Mouse (Mus musculus) ovary, postnatal 10 days (tissue): ENCODE data around the gene Cenpm.

Experiments used
- DNase-seq: peaks from one replicate; pipeline ENCODE4 v3.0.0; 2022; ENCODE audit warnings: low spot score

Cenpm gene

GRCm38 (mm10) chr15:82188481-82189240 is 55.9 kb downstream of the Cenpm start:
- DNase-seq, result no peak

GRCm38 (mm10) chr15:82187924-82188323 is 56.6 kb downstream of the Cenpm start:
- no peak for DNase-seq

- DNase-seq, result no peak
These were observed 57.1 kb downstream of the Cenpm start for GRCm38 (mm10) chr15:82187401-82187800.

- DNase-seq, result no peak
These were observed 57.6 kb downstream of the Cenpm start for GRCm38 (mm10) chr15:82186931-82187330.

GRCm38 (mm10) chr15:82186131-82186530 is 58.4 kb downstream of the Cenpm start:
- no peak for DNase-seq

GRCm38 (mm10) chr15:82185062-82185783 is 59.3 kb downstream of the Cenpm start:
- no peak for DNase-seq

- no peak for DNase-seq
These were observed 59.9 kb downstream of the Cenpm start for GRCm38 (mm10) chr15:82184656-82185055.

- no peak for DNase-seq
These were observed 60.4 kb downstream of the Cenpm start for GRCm38 (mm10) chr15:82184183-82184582.
